Mouse (Mus musculus) testis, adult 2 months (tissue): ENCODE results near the gene Frmd4a. TPM values are rescaled to one million over a fixed set of nuclear protein-coding genes. Genes with fewer than 3 reads are reported as not detected.
"Not testable (repeated sequence)": the region's sequence is repeated elsewhere in the genome, so short reads cannot be mapped to it uniquely, and the experiment has no call there.

Source experiments
- H3K27ac ChIP-seq: fragments of 200-500 bp; 2 replicates; pipeline ENCODE4 v1.5.1; 2012; ENCODE audit warnings: low read depth, low read length; ENCODE audit not compliant: control insufficient read depth, insufficient read depth
- H3K27me3 ChIP-seq: fragments of 200-500 bp; 2 replicates; pipeline ENCODE4 v1.6.1; 2012; ENCODE audit warnings: mild to moderate bottlenecking, low read length, moderate library complexity; ENCODE audit not compliant: control insufficient read depth, insufficient read depth
- H3K36me3 ChIP-seq: fragments of 200-500 bp; 2 replicates; pipeline ENCODE4 v1.6.1; 2012; ENCODE audit warnings: mild to moderate bottlenecking, low read length; ENCODE audit not compliant: control insufficient read depth, insufficient read depth
- H3K4me1 ChIP-seq: fragments of 200-500 bp; 2 replicates; pipeline ENCODE4 v1.6.1; 2012; ENCODE audit warnings: low read length; ENCODE audit not compliant: control insufficient read depth, insufficient read depth
- H3K4me3 ChIP-seq: fragments of 200-500 bp; 2 replicates; pipeline ENCODE4 v1.5.1; 2012; ENCODE audit warnings: low read depth, mild to moderate bottlenecking, low read length, moderate library complexity, mixed read lengths; ENCODE audit not compliant: control insufficient read depth
- CTCF ChIP-seq: fragments of 200-500 bp; IDR thresholded peaks from 2 replicates; pipeline ENCODE4 v1.5.1; 2012; ENCODE audit warnings: low read depth, mild to moderate bottlenecking, inconsistent platforms, low read length, moderate library complexity; ENCODE audit not compliant: control insufficient read depth, insufficient read depth, insufficient replicate concordance
- POLR2A ChIP-seq: fragments of 200-500 bp; IDR thresholded peaks from 2 replicates; pipeline ENCODE4 v1.6.1; 2012; ENCODE audit warnings: low read depth, mild to moderate bottlenecking, inconsistent platforms, low read length, moderate library complexity; ENCODE audit not compliant: control insufficient read depth
- polyA plus RNA-seq: library from polyadenylated mRNA; depleted of rRNA; stranded (reverse); fragments of >200 nt; gene quantifications from 2 replicates; pipeline ENCODE4 v1.2.3, GENCODE M21; 2012

Gene Frmd4a
- polyA plus RNA-seq, 1 experiment: 6.1 TPM

DNA sequence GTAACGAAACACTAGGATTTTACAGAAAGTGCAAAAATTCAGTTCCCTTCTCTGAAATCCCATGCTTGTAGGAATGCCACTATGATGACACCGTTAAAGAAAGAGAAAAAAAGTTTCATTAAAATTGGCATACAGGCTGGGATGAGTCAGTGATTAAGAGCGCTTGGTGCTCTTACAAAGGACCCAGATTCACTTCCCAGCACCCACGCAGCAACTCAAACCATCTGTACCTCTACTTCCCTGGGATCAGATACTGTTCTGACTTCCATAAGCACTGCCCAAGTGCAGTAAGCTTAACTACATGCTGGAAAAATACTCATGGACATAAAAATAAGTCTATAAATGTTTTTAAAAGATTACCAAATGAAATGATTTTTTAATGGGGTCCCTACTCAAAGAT lies 599.5 kb downstream of the Frmd4a start:
- Histone ChIP-seq H3K27me3 (no peaks in the 10 kb centered on the region), H3K4me1 (no peaks in the 10 kb centered on the region), H3K27ac (no peak overlapping the region), H3K36me3 (no peaks in the 10 kb centered on the region), H3K4me3 (no peak overlapping the region)
- no peak for TF ChIP-seq POLR2A
- no peak for TF ChIP-seq CTCF

DNA sequence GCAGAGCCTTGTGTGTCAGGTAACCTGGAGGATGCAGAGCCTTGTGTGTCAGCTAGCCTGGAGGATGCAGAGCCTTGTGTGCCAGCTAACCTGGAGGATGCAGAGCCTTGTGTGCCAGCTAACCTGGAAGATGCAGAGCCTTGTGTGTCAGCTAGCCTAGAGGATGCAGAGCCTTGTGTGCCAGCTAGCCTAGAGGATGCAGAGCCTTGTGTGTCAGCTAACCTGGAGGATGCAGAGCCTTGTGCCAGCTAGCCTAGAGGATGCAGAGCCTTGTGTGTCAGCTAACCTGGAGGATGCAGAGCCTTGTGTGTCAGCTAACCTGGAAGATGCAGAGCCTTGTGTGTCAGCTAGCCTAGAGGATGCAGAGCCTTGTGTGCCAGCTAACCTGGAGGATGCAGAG lies 601.6 kb downstream of the Frmd4a start:
- H3K36me3 ChIP-seq, H3K27ac ChIP-seq, H3K4me3 ChIP-seq, H3K27me3 ChIP-seq, H3K4me1 ChIP-seq: not testable (repeated sequence)

DNA sequence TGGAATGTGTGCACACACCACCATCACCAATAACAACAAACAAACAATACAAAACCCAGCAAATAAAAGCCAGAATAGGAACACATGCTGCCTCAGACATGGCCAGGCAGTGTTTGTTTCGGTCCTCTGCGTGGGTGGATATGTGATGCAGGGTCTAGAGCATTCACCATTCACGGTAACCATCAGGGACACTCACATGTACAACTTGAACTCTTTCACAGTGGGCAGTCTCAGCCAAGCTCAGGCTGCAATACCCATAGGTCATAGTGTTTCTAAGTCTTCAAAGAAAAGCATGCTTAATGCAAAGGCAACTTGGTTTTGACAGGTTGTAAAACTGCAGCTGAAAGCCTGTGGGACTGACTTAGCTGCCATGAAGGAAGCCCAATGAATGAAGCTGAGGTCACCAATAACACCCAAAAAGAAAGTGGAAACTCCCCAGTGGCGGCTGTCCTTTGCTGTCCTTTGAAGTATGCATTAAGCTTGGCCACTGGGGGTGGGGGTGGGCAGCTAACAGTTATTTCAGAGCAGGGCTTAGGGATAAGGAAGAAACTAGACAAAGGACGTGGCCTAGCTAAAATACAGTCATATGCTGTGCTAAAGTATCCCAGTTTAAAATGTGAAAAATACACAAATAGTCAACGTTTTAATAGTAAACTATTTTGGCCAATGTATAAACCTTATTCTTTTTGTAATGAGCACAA lies 602.5 kb downstream of the Frmd4a start:
- no peaks in the 10 kb centered on the region for H3K27me3 ChIP-seq
- no peak overlapping the region for H3K27ac ChIP-seq
- TF ChIP-seq CTCF (no peak), POLR2A (no peak)
- H3K4me3 ChIP-seq: no peak overlapping the region
- H3K36me3 ChIP-seq: no peaks in the 10 kb centered on the region; the same call in 1 of the 2 replicates
- H3K4me1 ChIP-seq: no peaks in the 10 kb centered on the region

DNA sequence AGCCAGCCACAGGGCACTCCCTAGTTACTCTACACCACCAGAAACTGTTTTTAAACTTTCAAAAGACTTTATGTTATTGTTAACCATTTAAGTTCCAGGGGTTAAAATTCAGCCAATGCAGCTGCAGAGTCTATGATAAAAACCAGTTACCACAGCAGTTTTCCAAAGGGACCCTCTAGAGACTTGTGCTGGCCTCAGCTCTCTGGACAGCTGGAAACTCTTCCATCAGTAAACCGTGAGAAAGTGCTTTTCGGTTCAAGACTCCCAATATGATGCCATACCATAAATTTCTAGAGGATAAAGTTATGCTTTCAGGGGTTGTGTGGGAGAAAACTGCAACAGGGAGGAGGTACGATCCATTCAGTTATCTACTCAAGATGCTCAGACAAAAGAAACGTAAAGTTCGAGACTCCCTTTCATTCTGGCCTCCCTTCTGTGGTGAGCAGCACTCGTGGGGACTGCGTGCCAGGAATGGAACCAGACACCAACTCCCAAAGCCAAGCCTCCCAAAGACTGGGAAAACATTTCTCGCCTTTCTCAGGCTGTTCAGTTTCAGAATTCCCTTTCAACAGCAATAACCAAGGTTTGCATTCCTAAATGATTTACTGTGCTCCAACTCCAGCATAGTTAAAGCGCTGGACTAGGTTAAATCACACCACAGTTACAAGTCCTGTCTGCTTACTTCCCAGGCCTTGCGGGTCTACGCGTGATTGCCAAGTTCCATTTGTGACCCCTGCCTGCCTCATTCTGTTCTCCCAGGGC lies 603.3 kb downstream of the Frmd4a start:
- Histone ChIP-seq H3K36me3 (no peaks in the 10 kb centered on the region; the same call in 1 of the 2 replicates), H3K4me1 (no peaks in the 10 kb centered on the region), H3K27ac (no peak overlapping the region), H3K27me3 (no peaks in the 10 kb centered on the region), H3K4me3 (no peak overlapping the region)
- no peak for TF ChIP-seq POLR2A
- TF ChIP-seq CTCF: no peak

DNA sequence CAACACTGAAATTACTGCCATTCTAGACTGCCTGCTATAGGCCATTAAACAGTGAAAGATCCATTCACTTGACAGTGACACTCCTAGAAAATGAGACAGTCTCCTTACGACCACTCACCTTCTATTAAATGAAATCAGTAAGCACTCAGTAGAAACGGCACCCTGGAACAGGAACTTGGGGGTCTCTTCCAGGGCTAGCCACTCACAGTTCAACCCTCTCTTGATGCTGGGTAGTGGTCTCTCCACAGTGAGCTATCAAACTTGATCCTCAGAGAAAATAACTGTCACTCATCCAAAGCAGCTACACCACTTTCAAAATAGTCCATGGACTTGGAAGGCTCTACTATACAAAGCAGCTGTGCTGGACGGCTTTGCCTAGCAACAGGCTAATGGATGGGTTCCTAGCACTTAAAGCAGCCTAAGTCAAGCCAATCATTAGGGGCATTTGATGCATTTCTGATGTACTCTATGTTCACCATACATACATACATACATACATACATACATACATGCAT lies 604.0 kb downstream of the Frmd4a start:
- no peak overlapping the region for H3K4me3 ChIP-seq
- H3K27me3 ChIP-seq: no peaks in the 10 kb centered on the region
- no peaks in the 10 kb centered on the region for H3K4me1 ChIP-seq
- H3K27ac ChIP-seq: no peak overlapping the region
- TF ChIP-seq POLR2A (no peak), CTCF (no peak)
- H3K36me3 ChIP-seq: no peaks in the 10 kb centered on the region; the same call in 1 of the 2 replicates

DNA sequence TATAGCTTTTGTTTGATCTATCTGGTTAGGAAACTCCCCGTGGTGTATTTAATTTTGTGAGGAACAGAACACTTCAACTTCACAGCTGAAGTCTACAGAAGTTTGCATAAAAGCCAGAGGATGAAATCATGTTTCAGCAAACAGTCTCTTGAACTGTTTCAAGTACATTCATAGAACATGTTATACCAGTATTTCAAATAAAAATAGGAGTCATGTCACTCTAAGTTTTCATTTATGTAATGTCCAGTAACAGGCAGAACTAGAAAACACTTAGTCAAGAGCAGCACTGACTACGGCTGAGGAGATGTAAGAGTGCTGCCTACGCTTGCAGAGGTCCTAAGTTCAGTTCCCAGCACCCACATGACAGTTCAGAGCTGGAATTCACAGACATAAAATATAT lies 609.4 kb downstream of the Frmd4a start:
- H3K36me3 ChIP-seq: no peaks in the 10 kb centered on the region; the same call in 1 of the 2 replicates
- no peaks in the 10 kb centered on the region for H3K27me3 ChIP-seq
- no peaks in the 10 kb centered on the region for H3K4me1 ChIP-seq
- no peak for TF ChIP-seq POLR2A
- no peak for TF ChIP-seq CTCF
- no peak overlapping the region for H3K4me3 ChIP-seq
- no peak overlapping the region for H3K27ac ChIP-seq

DNA sequence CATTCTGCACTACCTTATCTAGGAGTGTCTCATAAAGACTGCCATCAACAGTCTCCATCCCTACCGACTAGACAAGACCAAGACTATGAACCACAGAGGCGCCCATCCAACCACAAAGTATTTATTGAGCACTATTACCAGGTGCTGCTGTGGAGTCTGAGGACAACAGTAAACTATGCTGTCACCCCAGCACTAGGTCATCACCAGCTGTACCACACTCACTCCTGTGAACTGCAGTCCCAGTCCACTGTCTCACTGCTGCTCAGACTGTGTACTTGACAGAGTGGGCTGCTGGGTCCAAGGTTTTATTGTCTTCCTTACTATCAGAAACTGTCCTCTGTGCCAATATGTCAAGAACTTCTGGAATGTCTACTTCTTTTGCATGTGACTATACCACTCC lies 611.4 kb downstream of the Frmd4a start:
- H3K36me3 ChIP-seq: no peaks in the 10 kb centered on the region
- H3K27me3 ChIP-seq: no peaks in the 10 kb centered on the region
- no peak overlapping the region for H3K4me3 ChIP-seq
- TF ChIP-seq POLR2A (no peak), CTCF (no peak)
- H3K27ac ChIP-seq: no peak overlapping the region
- H3K4me1 ChIP-seq: no peaks in the 10 kb centered on the region
